Mouse (Mus musculus) v-Abl transformed pro-B cells (cell line): Measurements from ENCODE around the gene Tlr6.

ENCODE experiments used
- in situ Hi-C, 2 experiments: fragments of 400-800 bp; cut with MboI; formaldehyde crosslinking; loops; one replicate each; pipeline ENCODE4 v1.15.1; 2025; ENCODE audit not compliant: unreplicated experiment in 2 of 2

Tlr6 gene

GRCm38 (mm10) chr5:64954931-64955330, 5.0 kb downstream of the Tlr6 start:
- in situ Hi-C loops: loop anchor here in 1 of 2 experiments (10.0 kb wide), 1 partner anchor 570 kb away; no protein-coding TSS in a partner anchor

- in situ Hi-C loops: loop anchor here in 1 of 2 experiments (10.0 kb wide), 1 partner anchor 567 kb away; no protein-coding TSS in a partner anchor
Measured at GRCm38 (mm10) chr5:64951486-64951885, 8.4 kb downstream of the Tlr6 start.

GRCm38 (mm10) chr5:64932775-64933174, 27.1 kb downstream of the Tlr6 start:
- in situ Hi-C loops: loop anchor here (10.0 kb wide), 1 partner anchor 48 kb away; no protein-coding TSS in a partner anchor

GRCm38 (mm10) chr5:64932215-64932614, 27.7 kb downstream of the Tlr6 start:
- in situ Hi-C loops: loop anchor here (10.0 kb wide), 1 partner anchor 47 kb away; no protein-coding TSS in a partner anchor

- in situ Hi-C loops: no loop called here
Measured at GRCm38 (mm10) chr5:64922891-64923381, 37.0 kb downstream of the Tlr6 start.

- in situ Hi-C loops: no loop called here
Measured at GRCm38 (mm10) chr5:64918616-64919597, 41.0 kb downstream of the Tlr6 start.

- in situ Hi-C loops: no loop called here
Measured at GRCm38 (mm10) chr5:64917721-64918120, 42.2 kb downstream of the Tlr6 start.

- in situ Hi-C loops: no loop called here
Measured at GRCm38 (mm10) chr5:64917161-64917560, 42.7 kb downstream of the Tlr6 start.

- in situ Hi-C loops: no loop called here
Measured at GRCm38 (mm10) chr5:64908585-64909284, 51.2 kb downstream of the Tlr6 start.

- in situ Hi-C loops: no loop called here
Measured at GRCm38 (mm10) chr5:64907906-64908305, 52.0 kb downstream of the Tlr6 start.

GRCm38 (mm10) chr5:64905516-64906271, 54.2 kb downstream of the Tlr6 start:
- in situ Hi-C loops: no loop called here
